Mouse (Mus musculus) heart, embryonic 15.5 days (tissue): ENCODE measurements around the gene Inpp4b. TPM values are rescaled to one million over a fixed set of nuclear protein-coding genes. Genes with fewer than 3 reads are reported as not detected.
"Not testable (repeated sequence)": the region's sequence is repeated elsewhere in the genome, so short reads cannot be mapped to it uniquely, and the experiment has no call there.

Source experiments
- ATAC-seq: fragments of 200-750 bp; cut with Nextera tagmentation; replicated peaks from 2 replicates; pipeline ENCODE4 v1.8.0; 2017; ENCODE audit warnings: low read depth, moderate TSS enrichment; ENCODE audit not compliant: insufficient number of reproducible peaks, insufficient read depth, low FRiP score
- H3K27ac ChIP-seq: fragments of 300-500 bp; sonication (generic); 2 replicates; pipeline ENCODE4 v1.5.1; 2015; ENCODE audit warnings: mild to moderate bottlenecking, inconsistent platforms
- H3K27me3 ChIP-seq: fragments of 300-500 bp; sonication (generic); 2 replicates; pipeline ENCODE4 v1.6.1; 2015; ENCODE audit warnings: inconsistent platforms
- H3K36me3 ChIP-seq: fragments of 300-500 bp; sonication (generic); 2 replicates; pipeline ENCODE4 v1.6.1; 2015; ENCODE audit warnings: mild to moderate bottlenecking, inconsistent platforms
- H3K4me1 ChIP-seq: fragments of 300-500 bp; sonication (generic); replicated peaks from 2 replicates; pipeline ENCODE4 v1.6.1; 2015; ENCODE audit warnings: inconsistent platforms
- H3K4me2 ChIP-seq: fragments of 300-500 bp; sonication (generic); 2 replicates; pipeline ENCODE4 v1.6.1; 2015; ENCODE audit warnings: inconsistent platforms, mild to moderate bottlenecking, moderate library complexity
- H3K4me3 ChIP-seq: fragments of 300-500 bp; sonication (generic); 2 replicates; pipeline ENCODE4 v1.5.1; 2015; ENCODE audit warnings: mild to moderate bottlenecking, inconsistent platforms
- H3K9ac ChIP-seq: fragments of 300-500 bp; sonication (generic); 2 replicates; pipeline ENCODE4 v1.6.1; 2015; ENCODE audit warnings: mild to moderate bottlenecking, inconsistent platforms
- H3K9me3 ChIP-seq: fragments of 300-500 bp; sonication (generic); replicated peaks from 2 replicates; pipeline ENCODE4 v1.6.1; 2016; ENCODE audit warnings: inconsistent platforms
- WGBS: fragments of 180-500 bp; shearing (Covaris S2); methylation state at CpG from one replicate; pipeline ENCODE4 v1.1.7; 2015; ENCODE audit warnings: mixed read lengths; 5-methylcytosine and 5-hydroxymethylcytosine counted together
- polyA plus RNA-seq: library from polyadenylated mRNA; unstranded; fragments of >200 nt; fragmentation: Nextera tagmentation; extraction: Ambion mirVana; gene quantifications from 2 replicates; pipeline ENCODE4 v1.2.1, GENCODE M21; 2015

The Inpp4b gene
- polyA plus RNA-seq, 1 experiment from 2014 or later = 11.4 TPM

- no peak for ATAC-seq
These were observed 438.7 kb downstream of the Inpp4b start for GRCm38 (mm10) chr8:81780921-81781675.

GRCm38 (mm10) chr8:81782781-81783180 lies 440.4 kb downstream of the Inpp4b start:
- Histone ChIP-seq H3K36me3 (no peaks in the 10 kb centered on the region), H3K4me3 (no peak overlapping the region), H3K27ac (no peak overlapping the region), H3K9ac (no peak overlapping the region), H3K4me1 (peaks cover 6% of the 10 kb centered on the region; the same call in 1 of the 2 replicates), H3K27me3 (no peaks in the 10 kb centered on the region), H3K4me2 (no peak overlapping the region), H3K9me3 (no peaks in the 10 kb centered on the region)
- ATAC-seq = no peak
- 89% methylated on average over 4 of the region's 4 CpGs for WGBS

More at GRCm38 (mm10) chr8:81780921-81781675, 438.7 kb downstream of the Inpp4b start:
- H3K27ac ChIP-seq = no peak overlapping the region
- H3K4me2 ChIP-seq = no peak overlapping the region
- H3K36me3 ChIP-seq = no peaks in the 10 kb centered on the region
- H3K9me3 ChIP-seq = no peaks in the 10 kb centered on the region
- WGBS = 83% methylated on average over 2 of the region's 2 CpGs
- H3K9ac ChIP-seq = no peak overlapping the region
- H3K4me3 ChIP-seq = no peak overlapping the region
- no peaks in the 10 kb centered on the region for H3K27me3 ChIP-seq
- peaks cover 6% of the 10 kb centered on the region; the same call in 1 of the 2 replicates for H3K4me1 ChIP-seq

GRCm38 (mm10) chr8:81784775-81785174 lies 442.4 kb downstream of the Inpp4b start:
- peak overlapping the region; percentile 53 for H3K27ac ChIP-seq
- ATAC-seq = no peak

GRCm38 (mm10) chr8:81788498-81788897 lies 446.1 kb downstream of the Inpp4b start:
- Histone ChIP-seq H3K9me3 (no peaks in the 10 kb centered on the region), H3K4me1 (peaks cover 6% of the 10 kb centered on the region; the same call in 1 of the 2 replicates), H3K4me3 (no peak overlapping the region), H3K27me3 (no peaks in the 10 kb centered on the region), H3K9ac (no peak overlapping the region), H3K36me3 (no peaks in the 10 kb centered on the region), H3K4me2 (no peak overlapping the region), H3K27ac (no peak overlapping the region)
- WGBS = 62% methylated on average over 2 of the region's 2 CpGs
- ATAC-seq = no peak

More at GRCm38 (mm10) chr8:81784775-81785174, 442.4 kb downstream of the Inpp4b start:
- no peak overlapping the region for H3K9ac ChIP-seq
- H3K4me1 ChIP-seq = peaks cover 6% of the 10 kb centered on the region; the same call in 1 of the 2 replicates
- H3K4me2 ChIP-seq = no peak overlapping the region
- H3K4me3 ChIP-seq = no peak overlapping the region
- 61% methylated on average over 3 of the region's 3 CpGs for WGBS
- H3K27me3 ChIP-seq = no peaks in the 10 kb centered on the region
- H3K36me3 ChIP-seq = no peaks in the 10 kb centered on the region
- no peaks in the 10 kb centered on the region for H3K9me3 ChIP-seq

- Histone ChIP-seq H3K4me2 (no peak overlapping the region), H3K27ac (no peak overlapping the region), H3K36me3 (no peaks in the 10 kb centered on the region), H3K9me3 (no peaks in the 10 kb centered on the region), H3K4me3 (no peak overlapping the region), H3K4me1 (no peaks in the 10 kb centered on the region), H3K9ac (no peak overlapping the region), H3K27me3 (no peaks in the 10 kb centered on the region)
- no peak for ATAC-seq
- 68% methylated on average over 5 of the region's 5 CpGs for WGBS
These were observed 450.3 kb downstream of the Inpp4b start for GRCm38 (mm10) chr8:81792649-81793048.

GRCm38 (mm10) chr8:81798501-81798900 lies 456.1 kb downstream of the Inpp4b start:
- no peak for ATAC-seq
- no peaks in the 10 kb centered on the region for H3K9me3 ChIP-seq
- 41% methylated on average over 1 of the region's 1 CpGs for WGBS

GRCm38 (mm10) chr8:81800792-81801191 lies 458.4 kb downstream of the Inpp4b start:
- H3K36me3 ChIP-seq = no peaks in the 10 kb centered on the region
- peaks cover 2% of the 10 kb centered on the region; the same call in 1 of the 2 replicates for H3K4me1 ChIP-seq
- H3K4me2 ChIP-seq = no peak overlapping the region
- H3K4me3 ChIP-seq = no peak overlapping the region
- H3K27me3 ChIP-seq = no peaks in the 10 kb centered on the region
- H3K27ac ChIP-seq = no peak overlapping the region
- no peak overlapping the region for H3K9ac ChIP-seq
- ATAC-seq = no peak
- H3K9me3 ChIP-seq = no peaks in the 10 kb centered on the region

More at GRCm38 (mm10) chr8:81798501-81798900, 456.1 kb downstream of the Inpp4b start:
- Histone ChIP-seq H3K27me3 (no peaks in the 10 kb centered on the region), H3K4me3 (no peak overlapping the region), H3K9ac (no peak overlapping the region), H3K4me2 (no peak overlapping the region), H3K4me1 (peaks cover 2% of the 10 kb centered on the region; the same call in 1 of the 2 replicates), H3K27ac (no peak overlapping the region), H3K36me3 (no peaks in the 10 kb centered on the region)

GRCm38 (mm10) chr8:81806797-81807196 lies 464.4 kb downstream of the Inpp4b start:
- Histone ChIP-seq H3K9me3 (no peaks in the 10 kb centered on the region), H3K4me2 (no peak overlapping the region), H3K27me3 (no peaks in the 10 kb centered on the region), H3K9ac (no peak overlapping the region), H3K27ac (no peak overlapping the region), H3K4me1 (0 out of 2 replicates have a peak, but pooled peaks cover 3% of the 10 kb centered on the region), H3K4me3 (no peak overlapping the region), H3K36me3 (no peaks in the 10 kb centered on the region)
- 0 out of 2 replicates have a peak, but pooled peaks have one; percentile 67 for ATAC-seq

GRCm38 (mm10) chr8:81807578-81807977 lies 465.2 kb downstream of the Inpp4b start:
- Histone ChIP-seq H3K27ac (no peak overlapping the region), H3K4me2 (no peak overlapping the region), H3K4me3 (no peak overlapping the region), H3K9me3 (no peaks in the 10 kb centered on the region), H3K36me3 (no peaks in the 10 kb centered on the region), H3K4me1 (0 out of 2 replicates have a peak, but pooled peaks cover 3% of the 10 kb centered on the region), H3K9ac (no peak overlapping the region), H3K27me3 (no peaks in the 10 kb centered on the region)
- no peak for ATAC-seq
- 48% methylated on average over 6 of the region's 6 CpGs for WGBS

GRCm38 (mm10) chr8:81808406-81808805 lies 466.1 kb downstream of the Inpp4b start:
- WGBS = 67% methylated on average over 1 of the region's 1 CpGs
- Histone ChIP-seq H3K9ac (no peak overlapping the region), H3K4me1 (0 out of 2 replicates have a peak, but pooled peaks cover 3% of the 10 kb centered on the region), H3K27me3 (no peaks in the 10 kb centered on the region), H3K9me3 (no peaks in the 10 kb centered on the region), H3K27ac (no peak overlapping the region), H3K4me2 (no peak overlapping the region), H3K36me3 (no peaks in the 10 kb centered on the region), H3K4me3 (no peak overlapping the region)
- ATAC-seq = no peak

- not testable (repeated sequence) for H3K4me1 ChIP-seq, ATAC-seq
These were observed 467.1 kb downstream of the Inpp4b start for GRCm38 (mm10) chr8:81809414-81809813.

More at GRCm38 (mm10) chr8:81809414-81809813, 467.1 kb downstream of the Inpp4b start:
- H3K36me3 ChIP-seq, H3K4me2 ChIP-seq, H3K27ac ChIP-seq, H3K9ac ChIP-seq, H3K27me3 ChIP-seq, H3K9me3 ChIP-seq, H3K4me3 ChIP-seq: not testable (repeated sequence)
